Mouse (Mus musculus): ENCODE measurements around the gene BC049352.

BC049352 gene

GRCm38 (mm10) chr9:45195468-45195867 lies 13.7 kb downstream of the BC049352 start:
- no peak for DNase-seq

GRCm38 (mm10) chr9:45196125-45196830 lies 14.5 kb downstream of the BC049352 start:
- no peak for DNase-seq

GRCm38 (mm10) chr9:45197549-45197948 lies 15.7 kb downstream of the BC049352 start:
- no peak for DNase-seq

GRCm38 (mm10) chr9:45201319-45201947 lies 19.6 kb downstream of the BC049352 start:
- DNase-seq: peak; percentile 67

- peak; percentile 80 for DNase-seq
Observed at GRCm38 (mm10) chr9:45202021-45202798, 20.4 kb downstream of the BC049352 start.

- DNase-seq: peak; percentile 39
Observed at GRCm38 (mm10) chr9:45203797-45204410, 22.1 kb downstream of the BC049352 start, which contains the start of gene Tmprss4. TSS of gene Tmprss4 (minus strand) at chr9:45204092.

- DNase-seq: peak; percentile 76
Observed at GRCm38 (mm10) chr9:45205143-45205542, 23.3 kb downstream of the BC049352 start.

- peak; percentile 47 for DNase-seq
Observed at GRCm38 (mm10) chr9:45206121-45206520, 24.3 kb downstream of the BC049352 start.

GRCm38 (mm10) chr9:45207015-45207743 lies 25.4 kb downstream of the BC049352 start:
- DNase-seq: no peak

GRCm38 (mm10) chr9:45212001-45212400 lies 30.2 kb downstream of the BC049352 start:
- peak; percentile 41 for DNase-seq

- DNase-seq: peak; percentile 43
Observed at GRCm38 (mm10) chr9:45215526-45216179, 33.8 kb downstream of the BC049352 start.

GRCm38 (mm10) chr9:45219644-45220043 lies 37.8 kb downstream of the BC049352 start:
- DNase-seq: no peak

- peak; percentile 95 for DNase-seq
Observed at GRCm38 (mm10) chr9:45221567-45221966, 39.8 kb downstream of the BC049352 start.

- no peak for DNase-seq
Observed at GRCm38 (mm10) chr9:45229359-45229758, 47.6 kb downstream of the BC049352 start.

- no peak for DNase-seq
Observed at GRCm38 (mm10) chr9:45235668-45236227, 53.9 kb downstream of the BC049352 start.

GRCm38 (mm10) chr9:45236744-45237143 lies 54.9 kb downstream of the BC049352 start:
- no peak for DNase-seq

GRCm38 (mm10) chr9:45241397-45241796 lies 59.6 kb downstream of the BC049352 start:
- no peak for DNase-seq

GRCm38 (mm10) chr9:45245432-45245831 lies 63.6 kb downstream of the BC049352 start:
- no peak for DNase-seq

GRCm38 (mm10) chr9:45246060-45246459 lies 64.3 kb downstream of the BC049352 start:
- DNase-seq: no peak

GRCm38 (mm10) chr9:45247536-45247935 lies 65.7 kb downstream of the BC049352 start:
- no peak for DNase-seq

GRCm38 (mm10) chr9:45250306-45250705 lies 68.5 kb downstream of the BC049352 start:
- DNase-seq: no peak

- DNase-seq: no peak
Observed at GRCm38 (mm10) chr9:45251281-45251680, 69.5 kb downstream of the BC049352 start.
